Mouse (Mus musculus) lung, adult 2 months (tissue): ENCODE results near the gene Lyrm1.

Source experiments
- CTCF ChIP-seq: fragments of 200-500 bp; IDR thresholded peaks from 2 replicates; pipeline ENCODE4 v1.5.1; 2011; ENCODE audit warnings: mild to moderate bottlenecking, low read length, control low read depth; ENCODE audit not compliant: insufficient read depth
- POLR2A ChIP-seq: fragments of 200-500 bp; IDR thresholded peaks from 2 replicates; pipeline ENCODE4 v1.6.1; 2011; ENCODE audit warnings: low read depth, mild to moderate bottlenecking, control low read depth, low read length, borderline replicate concordance; ENCODE audit errors: extremely low read depth

DNA sequence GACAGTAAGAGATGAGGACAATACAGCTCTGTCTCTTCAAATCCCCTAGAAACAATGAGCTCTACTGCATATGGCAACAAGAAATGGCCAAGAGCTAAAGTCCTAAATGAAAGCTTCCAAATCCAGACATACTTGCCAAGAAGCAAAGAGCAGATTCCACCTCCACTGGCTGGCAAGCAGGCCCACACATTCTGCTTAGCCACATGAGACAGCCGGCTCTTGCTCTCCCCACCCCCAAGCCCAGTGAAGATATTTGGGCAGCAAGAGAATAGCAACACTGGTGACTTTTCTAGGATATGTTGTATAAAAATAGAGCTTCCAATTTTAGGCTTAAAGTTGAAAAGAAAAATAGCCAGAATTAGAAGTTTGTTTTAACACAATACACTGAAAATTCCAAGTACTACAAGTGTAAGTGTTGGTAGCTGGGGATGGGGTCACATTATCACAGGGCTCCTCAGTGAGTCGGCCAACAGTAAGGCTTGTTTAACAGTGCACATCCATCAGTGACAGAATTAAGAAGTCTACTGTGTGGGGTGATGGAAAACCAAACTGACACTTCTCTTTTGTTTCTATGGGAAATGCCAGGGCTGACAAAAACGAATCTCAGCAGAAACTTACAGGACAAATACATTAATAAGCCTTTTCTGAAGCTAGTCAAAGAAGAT, 19.8 kb upstream of the Lyrm1 start:
- TF ChIP-seq CTCF: no peak
- TF ChIP-seq POLR2A: no peak
